Mouse (Mus musculus): ENCODE results near the gene Hbq1a.

Gene Hbq1a

GRCm38 (mm10) chr11:32324609-32325008 is 24.7 kb downstream of the Hbq1a start:
- peak; percentile 72 to 78 for DNase-seq (ENCODE audit: low spot score in 2 of 2)

DNA sequence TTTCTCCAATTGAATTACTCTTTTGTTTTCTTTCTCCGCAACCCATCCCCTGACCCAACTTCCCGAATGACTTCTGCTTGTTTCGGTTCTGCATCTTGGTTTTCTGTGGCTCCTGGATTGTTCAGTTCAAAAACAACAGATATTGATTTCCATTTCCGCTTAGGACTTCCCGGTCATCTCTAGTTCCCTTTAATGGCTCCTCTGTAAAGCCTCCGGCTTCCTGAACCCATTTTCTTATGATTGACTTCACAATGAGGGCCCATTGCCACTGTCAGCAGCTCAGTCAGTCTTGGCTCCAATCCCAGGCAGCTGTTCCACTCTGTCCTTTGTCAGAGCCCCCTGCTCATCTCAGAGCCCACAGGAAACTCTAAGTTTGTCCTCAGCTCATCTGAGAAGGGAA is 31.2 kb downstream of the Hbq1a start:
- no peak for DNase-seq (ENCODE audit: low spot score in 2 of 2)

DNA sequence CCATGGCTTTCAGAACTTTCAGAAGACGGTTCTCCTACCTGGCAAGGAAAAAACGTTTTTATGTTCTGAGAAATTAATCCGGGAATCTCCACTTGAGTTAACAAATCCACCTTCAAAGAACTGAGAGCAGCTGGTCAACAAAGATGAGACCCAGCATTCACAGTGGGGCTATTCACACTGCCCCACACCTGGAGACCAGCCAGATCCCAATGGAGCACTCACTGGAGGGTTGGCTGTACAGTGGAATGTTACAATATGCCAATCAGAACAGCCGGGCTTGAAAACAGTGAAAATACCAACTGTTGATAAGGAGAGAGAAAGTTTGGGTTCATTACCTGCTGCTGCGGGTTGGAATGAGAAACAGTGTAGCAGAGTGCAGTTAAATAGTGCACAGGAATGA is 32.0 kb downstream of the Hbq1a start:
- DNase-seq (ENCODE audit: low spot score in 2 of 2), result no peak

DNA sequence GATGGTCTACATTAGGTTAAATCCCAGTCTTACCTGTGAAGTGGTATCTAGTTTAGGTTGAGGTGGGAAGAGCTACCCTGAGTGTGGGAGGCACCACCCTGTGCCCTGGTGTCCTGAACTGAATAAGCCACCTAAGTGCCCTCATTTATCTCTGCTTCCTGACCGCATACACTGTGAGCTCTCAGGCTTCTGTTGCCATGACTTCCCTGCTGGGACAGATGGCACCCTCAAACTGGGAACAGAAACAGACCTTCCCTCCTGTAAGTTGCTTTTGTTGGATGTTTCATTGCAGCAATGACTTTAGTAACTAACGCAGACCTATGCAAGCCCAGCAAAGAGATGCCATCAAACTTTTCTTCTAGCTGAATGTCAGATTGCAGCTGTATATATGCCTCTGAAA is 33.4 kb downstream of the Hbq1a start:
- no peak for DNase-seq (ENCODE audit: low spot score in 2 of 2)

GRCm38 (mm10) chr11:32336435-32336907 is 36.6 kb downstream of the Hbq1a start:
- no peak for DNase-seq (ENCODE audit: low spot score in 2 of 2)

- DNase-seq (ENCODE audit: low spot score in 2 of 2), result no peak
Measured at GRCm38 (mm10) chr11:32339131-32339531, 39.3 kb downstream of the Hbq1a start.

- DNase-seq (ENCODE audit: low spot score in 2 of 2), result peak in 1 of 2 experiments; percentile 65
Measured at GRCm38 (mm10) chr11:32340476-32341473, 40.9 kb downstream of the Hbq1a start.

- DNase-seq (ENCODE audit: low spot score in 2 of 2), result no peak
Measured at GRCm38 (mm10) chr11:32342770-32343191, 42.9 kb downstream of the Hbq1a start.

- no peak for DNase-seq (ENCODE audit: low spot score in 2 of 2)
Measured at GRCm38 (mm10) chr11:32343350-32343749, 43.5 kb downstream of the Hbq1a start.

DNA sequence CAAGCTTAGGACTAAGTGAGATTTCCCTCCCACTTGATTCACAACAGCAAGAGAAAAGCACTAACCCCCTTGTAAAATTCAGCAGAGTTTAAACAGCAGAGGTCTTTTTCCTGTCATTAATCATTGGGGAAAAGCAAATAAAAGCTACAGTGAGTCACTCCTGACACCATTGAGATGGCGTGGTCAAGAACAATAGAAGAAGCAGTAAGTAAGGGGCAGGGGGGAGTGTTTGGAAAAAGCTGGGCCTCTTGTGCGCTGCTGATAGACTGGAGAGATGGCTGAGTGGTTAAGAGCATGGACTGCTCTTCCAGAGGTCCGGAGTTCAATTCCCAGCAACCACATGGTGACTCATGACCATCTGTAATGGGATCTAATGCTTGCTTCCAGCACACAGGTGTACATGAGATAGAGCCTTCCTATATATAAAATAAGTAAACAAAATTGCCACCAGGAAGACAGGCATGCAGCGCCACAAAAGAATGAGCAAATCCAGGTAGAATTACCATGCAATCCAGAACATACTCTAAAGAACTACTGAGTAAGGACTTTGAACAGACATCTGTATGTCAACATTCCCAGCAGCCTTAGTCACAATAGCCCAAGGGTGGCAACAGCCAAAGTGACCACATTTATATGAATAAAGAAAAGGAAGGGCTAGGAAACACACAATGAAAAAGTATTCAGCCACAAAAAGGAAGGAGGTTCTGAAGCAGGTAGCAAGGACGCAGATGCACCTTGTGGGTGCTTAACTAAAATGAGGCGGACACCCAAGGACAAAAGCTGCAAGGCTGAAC is 45.8 kb downstream of the Hbq1a start:
- no peak for DNase-seq (ENCODE audit: low spot score in 2 of 2)

GRCm38 (mm10) chr11:32347264-32347606 is 47.4 kb downstream of the Hbq1a start:
- DNase-seq (ENCODE audit: low spot score in 2 of 2), result no peak

DNA sequence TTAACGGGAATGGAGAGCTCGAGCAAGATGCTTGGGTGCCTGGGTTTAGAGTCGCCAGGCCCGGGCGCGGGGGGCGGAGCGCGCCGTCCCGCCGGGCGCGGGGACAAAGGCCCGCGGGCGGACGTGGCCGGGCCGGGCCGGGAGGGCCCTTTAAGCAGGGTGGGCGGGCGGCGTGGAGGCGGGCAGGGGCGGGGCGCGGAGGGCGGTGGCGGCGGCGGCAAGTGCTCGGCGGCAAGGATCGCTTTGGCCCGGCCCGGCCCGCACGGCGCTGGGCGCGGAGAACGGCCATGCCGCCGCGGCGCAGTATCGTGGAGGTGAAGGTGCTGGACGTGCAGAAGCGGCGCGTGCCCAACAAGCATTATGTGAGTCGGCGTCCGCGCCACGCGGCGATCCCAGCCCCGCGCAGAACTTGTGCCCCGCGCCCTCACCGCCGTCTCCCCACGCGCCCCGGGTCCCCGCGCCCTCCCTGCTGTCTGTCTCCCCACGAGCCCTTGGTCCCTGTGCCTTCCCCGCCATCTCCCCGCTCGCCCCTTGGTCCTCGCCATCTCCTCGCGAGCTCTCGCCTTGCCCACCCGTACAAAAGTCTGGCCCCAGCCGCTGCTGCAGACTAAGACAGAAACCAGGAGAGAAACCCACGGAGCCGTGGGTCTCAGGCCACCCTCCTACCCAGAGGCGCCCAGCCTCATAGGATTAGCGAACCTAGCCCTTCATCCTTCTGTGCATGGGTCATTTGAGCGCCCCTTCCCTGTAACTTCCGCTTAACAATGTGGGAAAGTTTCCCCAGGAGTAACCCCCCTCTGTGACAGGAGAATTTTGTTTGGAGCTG is 48.0 kb downstream of the Hbq1a start, which contains the start of gene Sh3pxd2b:
Sh3pxd2b (plus strand) TSS at position 214 of the 826 bp plus-strand sequence.
- no peak for DNase-seq (ENCODE audit: low spot score in 2 of 2)

- no peak for DNase-seq (ENCODE audit: low spot score in 2 of 2)
Measured at GRCm38 (mm10) chr11:32348433-32349283, 48.8 kb downstream of the Hbq1a start.

DNA sequence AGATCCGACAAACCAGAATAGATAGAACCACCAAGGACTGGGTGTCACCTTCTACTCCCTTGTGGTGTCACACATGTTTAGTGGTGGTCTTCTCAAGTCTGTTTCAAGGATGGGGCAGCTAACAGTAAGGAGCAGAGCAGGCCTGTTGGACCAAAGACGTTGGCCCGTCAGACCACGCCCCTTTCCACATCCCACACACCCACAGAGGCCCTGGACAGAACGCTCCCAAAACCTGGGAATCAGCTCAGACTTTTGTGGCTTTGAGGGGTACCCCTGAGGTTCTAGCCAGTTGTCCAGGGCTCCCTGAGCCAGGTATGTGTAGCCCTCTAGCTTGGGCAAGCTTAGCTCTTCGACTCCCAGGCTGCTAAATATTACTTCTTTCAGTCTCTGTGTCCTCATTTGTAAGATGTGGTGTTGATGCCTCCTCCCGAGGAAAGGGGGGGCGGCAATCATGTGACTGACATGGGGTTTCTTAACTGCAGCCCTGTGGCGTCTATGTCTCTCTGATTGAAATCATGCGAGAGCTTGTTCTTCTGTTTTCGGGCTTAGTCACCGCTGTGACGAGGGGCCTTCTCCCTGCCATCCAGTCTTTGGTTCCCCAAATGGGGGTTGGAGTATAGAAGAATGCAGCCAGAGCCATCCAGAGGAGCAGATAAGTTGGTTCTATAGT is 49.5 kb downstream of the Hbq1a start:
- no peak for DNase-seq (ENCODE audit: low spot score in 2 of 2)

Measured in right cerebral cortex, postnatal 36 days (tissue).